Mouse (Mus musculus) fibroblast of lung, adult 2 months (primary cell): ENCODE measurements around the gene Poll.
"Not testable (repeated sequence)": the region's sequence is repeated elsewhere in the genome, so short reads cannot be mapped to it uniquely, and the experiment has no call there.

ENCODE experiments used
- DNase-seq: peaks from one replicate; pipeline ENCODE4 v3.0.0-alpha.2; 2011; ENCODE audit warnings: low read depth

The Poll gene

GRCm38 (mm10) chr19:45577141-45577750 lies 16.9 kb upstream of the Poll start:
- DNase-seq: no peak

GRCm38 (mm10) chr19:45575632-45576001 lies 15.3 kb upstream of the Poll start:
- no peak for DNase-seq

GRCm38 (mm10) chr19:45574941-45575631 lies 14.8 kb upstream of the Poll start:
- DNase-seq: no peak

- DNase-seq: no peak
Measured at GRCm38 (mm10) chr19:45574339-45574898, 14.1 kb upstream of the Poll start.

- no peak for DNase-seq
Measured at GRCm38 (mm10) chr19:45573861-45574267, 13.5 kb upstream of the Poll start.

- no peak for DNase-seq
Measured at GRCm38 (mm10) chr19:45573033-45573432, 12.7 kb upstream of the Poll start.

GRCm38 (mm10) chr19:45567367-45567766 lies 7.0 kb upstream of the Poll start:
- DNase-seq: no peak

GRCm38 (mm10) chr19:45565925-45566715 lies 5.8 kb upstream of the Poll start:
- DNase-seq: no peak

GRCm38 (mm10) chr19:45554136-45554535 lies 6.2 kb downstream of the Poll start:
- DNase-seq: no peak

- no peak for DNase-seq
Measured at GRCm38 (mm10) chr19:45552187-45552586, 8.1 kb downstream of the Poll start.

GRCm38 (mm10) chr19:45549948-45550347 lies 10.4 kb downstream of the Poll start:
- DNase-seq: no peak

GRCm38 (mm10) chr19:45549128-45549915 lies 11.0 kb downstream of the Poll start:
- DNase-seq: no peak

GRCm38 (mm10) chr19:45548196-45548595 lies 12.1 kb downstream of the Poll start:
- DNase-seq: not testable (repeated sequence)

- DNase-seq: no peak
Measured at GRCm38 (mm10) chr19:45544925-45545321, 15.4 kb downstream of the Poll start.

GRCm38 (mm10) chr19:45544152-45544924 lies 16.0 kb downstream of the Poll start:
- no peak for DNase-seq

- no peak for DNase-seq
Measured at GRCm38 (mm10) chr19:45542061-45542460, 18.3 kb downstream of the Poll start.

GRCm38 (mm10) chr19:45541409-45542041 lies 18.8 kb downstream of the Poll start:
- no peak for DNase-seq

GRCm38 (mm10) chr19:45540657-45541408 lies 19.5 kb downstream of the Poll start:
- no peak for DNase-seq

- DNase-seq: no peak
Measured at GRCm38 (mm10) chr19:45537505-45537904, 22.8 kb downstream of the Poll start.

- no peak for DNase-seq
Measured at GRCm38 (mm10) chr19:45535929-45536328, 24.4 kb downstream of the Poll start.
